Mouse (Mus musculus) lung, embryonic 16.5 days (tissue): Measurements from ENCODE around the gene Hpcal1. TPM values are rescaled to one million over a fixed set of nuclear protein-coding genes. Genes with fewer than 3 reads are reported as not detected.
A peak's percentile ranks its signal among the peaks of the same experiment; 100 is the strongest.

Experiments
- ATAC-seq: fragments of 200-750 bp; cut with Nextera tagmentation; 2 replicates; pipeline ENCODE4 v1.8.0; 2017; ENCODE audit warnings: low read depth, mild to moderate bottlenecking, moderate library complexity
- H3K27ac ChIP-seq: fragments of 300-500 bp; sonication (generic); 2 replicates; pipeline ENCODE4 v1.5.1; 2014; ENCODE audit warnings: mild to moderate bottlenecking, control low read depth, low read length
- H3K27me3 ChIP-seq: fragments of 300-500 bp; sonication (generic); 2 replicates; pipeline ENCODE4 v1.6.1; 2014; ENCODE audit warnings: low read depth, low read length, mixed read lengths; ENCODE audit not compliant: control insufficient read depth, insufficient read depth
- H3K36me3 ChIP-seq: fragments of 300-500 bp; sonication (generic); 2 replicates; pipeline ENCODE4 v1.6.1; 2014; ENCODE audit warnings: low read length; ENCODE audit not compliant: control insufficient read depth, insufficient read depth
- H3K4me1 ChIP-seq: fragments of 300-500 bp; sonication (generic); replicated peaks from 2 replicates; pipeline ENCODE4 v1.6.1; 2014; ENCODE audit warnings: low read length, mixed read lengths; ENCODE audit not compliant: control insufficient read depth, insufficient read depth
- H3K4me2 ChIP-seq: fragments of 300-500 bp; sonication (generic); 2 replicates; pipeline ENCODE4 v1.6.1; 2014; ENCODE audit warnings: low read depth, low read length, control low read depth
- H3K4me3 ChIP-seq: fragments of 300-500 bp; sonication (generic); 2 replicates; pipeline ENCODE4 v1.5.1; 2014; ENCODE audit warnings: mild to moderate bottlenecking, low read length, control low read depth
- H3K9ac ChIP-seq: fragments of 300-500 bp; sonication (generic); 2 replicates; pipeline ENCODE4 v1.6.1; 2014; ENCODE audit warnings: low read length, control low read depth
- H3K9me3 ChIP-seq: fragments of 300-500 bp; sonication (generic); 2 replicates; pipeline ENCODE4 v1.6.1; 2016; ENCODE audit warnings: low read length; ENCODE audit not compliant: control insufficient read depth
- WGBS: fragments of 180-500 bp; shearing (Covaris S2); extraction: QIAGEN DNeasy Blood & Tissue Kit; methylation state at CpG from one replicate; pipeline ENCODE4 v1.1.7; 2014; 5-methylcytosine and 5-hydroxymethylcytosine counted together
- polyA plus RNA-seq: library from polyadenylated mRNA; unstranded; fragments of >200 nt; fragmentation: Nextera tagmentation; extraction: Ambion mirVana; gene quantifications from 2 replicates; pipeline ENCODE4 v1.2.1, GENCODE M21; 2015

Gene Hpcal1
- polyA plus RNA-seq, 1 experiment from 2014 or later, result 94.5 TPM

DNA sequence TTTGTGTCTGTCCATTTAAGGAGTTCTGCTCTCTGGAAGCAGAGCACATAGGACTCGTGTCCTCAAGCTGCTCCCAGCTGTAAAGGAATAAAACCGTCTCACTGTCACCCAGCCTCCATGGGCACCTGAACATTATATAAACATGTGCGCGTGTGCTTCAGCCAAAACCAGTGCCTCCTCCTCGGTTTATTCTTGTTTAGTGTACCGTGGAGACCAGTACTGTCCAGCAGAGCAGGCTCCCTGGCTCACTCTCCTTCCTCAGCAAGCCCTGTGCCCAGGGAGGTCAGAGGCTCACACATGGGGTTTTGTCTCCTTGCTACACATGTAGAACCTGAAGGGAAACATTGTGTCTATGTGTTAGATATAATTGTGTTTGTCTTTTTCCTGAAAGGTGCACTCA lies 27.5 kb downstream of the Hpcal1 start:
- Histone ChIP-seq H3K4me2 (no peak overlapping the region), H3K27me3 (no peaks in the 10 kb centered on the region), H3K27ac (no peak overlapping the region), H3K4me1 (no peaks in the 10 kb centered on the region; the same call in 1 of the 2 replicates), H3K36me3 (no peaks in the 10 kb centered on the region), H3K9ac (no peak overlapping the region), H3K9me3 (no peaks in the 10 kb centered on the region), H3K4me3 (no peak overlapping the region)
- 45% methylated on average over 6 of the region's 6 CpGs for WGBS
- no peak for ATAC-seq

DNA sequence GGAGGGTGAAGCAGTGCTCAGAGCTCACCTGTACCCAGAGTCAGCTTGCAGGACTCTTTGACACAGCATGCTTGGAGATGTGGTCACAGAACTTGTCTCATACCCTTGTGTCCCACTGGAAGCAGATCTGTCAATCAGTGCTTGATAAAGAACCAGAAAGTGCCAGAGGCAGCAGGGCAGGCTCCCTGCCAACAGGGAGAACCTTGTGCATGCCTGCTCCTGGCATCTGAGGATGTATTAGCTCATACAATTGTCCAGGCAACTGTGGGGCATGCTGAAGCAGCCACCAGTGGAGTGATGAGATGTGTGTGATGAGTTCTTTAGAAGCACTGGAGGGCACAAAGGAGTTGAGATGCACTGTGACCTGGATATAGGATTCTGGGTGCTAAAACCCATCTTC lies 30.4 kb downstream of the Hpcal1 start:
- Histone ChIP-seq H3K27ac (no peak overlapping the region), H3K36me3 (no peaks in the 10 kb centered on the region), H3K4me1 (peaks cover 20% of the 10 kb centered on the region), H3K4me3 (no peak overlapping the region), H3K9me3 (no peaks in the 10 kb centered on the region), H3K27me3 (no peaks in the 10 kb centered on the region), H3K4me2 (no peak overlapping the region), H3K9ac (no peak overlapping the region)
- no peak for ATAC-seq

DNA sequence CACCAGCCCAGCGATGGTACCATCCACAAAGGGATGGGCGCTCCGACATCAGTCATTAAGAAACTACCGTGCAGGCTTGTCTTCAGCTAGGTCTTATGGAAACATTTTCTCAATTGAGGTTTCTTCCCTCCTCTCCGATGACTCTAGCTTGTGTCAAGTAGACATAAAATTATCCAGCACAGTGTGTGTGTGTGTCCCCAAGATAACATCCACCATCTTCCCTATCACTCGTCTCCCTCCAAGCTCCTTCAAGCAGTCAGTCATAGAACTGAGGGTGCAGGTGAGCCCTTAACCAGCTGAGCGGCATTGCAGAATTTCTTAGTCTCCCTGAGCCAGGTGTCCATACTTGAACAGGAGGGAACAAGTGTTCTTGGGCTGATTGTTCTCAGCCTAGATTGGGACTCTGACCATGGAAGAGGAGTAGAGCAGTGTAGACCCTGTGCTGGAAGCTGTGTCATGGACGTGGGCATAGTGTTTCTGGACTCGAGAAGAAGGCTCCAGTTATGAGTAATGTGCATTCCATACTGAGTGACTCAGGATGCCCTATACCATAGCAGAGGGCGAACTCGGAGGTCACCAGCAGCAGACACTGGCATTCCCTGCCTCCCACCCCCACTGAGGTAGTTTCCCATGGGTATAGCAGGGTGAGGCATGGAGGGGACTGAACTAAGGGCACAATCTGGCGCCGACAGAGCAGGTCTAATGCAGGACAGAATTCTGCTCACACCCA lies 32.0 kb downstream of the Hpcal1 start:
- H3K9ac ChIP-seq, result no peak overlapping the region
- no peak overlapping the region for H3K27ac ChIP-seq
- no peak for ATAC-seq
- H3K36me3 ChIP-seq, result no peaks in the 10 kb centered on the region
- peaks cover 35% of the 10 kb centered on the region for H3K4me1 ChIP-seq
- no peak overlapping the region for H3K4me3 ChIP-seq
- H3K27me3 ChIP-seq, result no peaks in the 10 kb centered on the region
- WGBS, result 91% methylated on average over 13 of the region's 13 CpGs
- no peak overlapping the region for H3K4me2 ChIP-seq
- no peaks in the 10 kb centered on the region for H3K9me3 ChIP-seq

DNA sequence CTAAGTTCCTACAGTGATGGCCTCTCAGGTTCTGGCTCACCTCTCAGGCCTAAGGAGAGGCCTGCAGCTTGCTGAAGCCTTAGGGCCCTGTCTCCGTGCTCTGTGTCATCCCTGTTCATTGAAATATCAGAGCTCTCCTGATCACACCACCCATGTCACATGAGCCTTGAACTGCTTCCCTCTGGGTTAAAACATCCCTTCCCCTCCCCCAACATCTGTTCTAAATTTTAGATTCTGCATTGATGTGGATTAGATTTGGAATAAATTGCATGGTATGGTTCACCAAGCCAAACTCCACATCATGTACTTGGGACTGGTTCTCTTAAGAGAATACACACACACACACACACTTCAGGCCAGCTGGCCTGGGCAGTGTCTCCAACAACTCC lies 32.5 kb downstream of the Hpcal1 start:
- no peaks in the 10 kb centered on the region for H3K27me3 ChIP-seq
- H3K9ac ChIP-seq, result no peak overlapping the region
- H3K4me3 ChIP-seq, result no peak overlapping the region
- H3K36me3 ChIP-seq, result no peaks in the 10 kb centered on the region
- H3K9me3 ChIP-seq, result no peaks in the 10 kb centered on the region
- H3K27ac ChIP-seq, result no peak overlapping the region
- WGBS, result 80% methylated on average over 1 of the region's 1 CpGs
- H3K4me2 ChIP-seq, result no peak overlapping the region
- no peak for ATAC-seq
- H3K4me1 ChIP-seq, result peaks cover 41% of the 10 kb centered on the region

DNA sequence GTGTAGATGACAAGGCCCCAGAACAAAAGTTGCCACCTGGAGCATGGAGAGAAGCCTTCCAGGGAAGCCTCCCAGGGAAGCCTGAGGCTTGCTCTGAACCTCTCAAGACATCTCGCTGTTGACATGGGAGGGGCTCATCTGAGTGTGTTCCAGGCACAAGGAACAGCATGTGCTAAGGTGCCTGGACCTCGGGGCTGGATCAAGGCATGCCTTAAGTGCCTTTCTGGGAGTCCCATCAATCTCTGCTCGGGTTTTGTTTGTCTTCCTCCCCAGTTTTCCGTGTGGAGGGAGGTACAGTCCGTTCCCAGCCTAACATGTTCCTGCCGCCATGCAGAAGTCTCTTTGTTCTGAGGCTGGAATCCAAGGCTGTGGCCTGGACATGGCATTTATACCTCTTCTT lies 33.3 kb downstream of the Hpcal1 start:
- peaks cover 49% of the 10 kb centered on the region for H3K4me1 ChIP-seq
- H3K27me3 ChIP-seq, result no peaks in the 10 kb centered on the region
- no peak overlapping the region for H3K4me3 ChIP-seq
- H3K36me3 ChIP-seq, result no peaks in the 10 kb centered on the region
- no peak overlapping the region for H3K4me2 ChIP-seq
- H3K9ac ChIP-seq, result no peak overlapping the region
- no peak for ATAC-seq
- H3K27ac ChIP-seq, result peak overlapping the region; percentile 83
- no peaks in the 10 kb centered on the region for H3K9me3 ChIP-seq
- 30% methylated on average over 6 of the region's 6 CpGs for WGBS

DNA sequence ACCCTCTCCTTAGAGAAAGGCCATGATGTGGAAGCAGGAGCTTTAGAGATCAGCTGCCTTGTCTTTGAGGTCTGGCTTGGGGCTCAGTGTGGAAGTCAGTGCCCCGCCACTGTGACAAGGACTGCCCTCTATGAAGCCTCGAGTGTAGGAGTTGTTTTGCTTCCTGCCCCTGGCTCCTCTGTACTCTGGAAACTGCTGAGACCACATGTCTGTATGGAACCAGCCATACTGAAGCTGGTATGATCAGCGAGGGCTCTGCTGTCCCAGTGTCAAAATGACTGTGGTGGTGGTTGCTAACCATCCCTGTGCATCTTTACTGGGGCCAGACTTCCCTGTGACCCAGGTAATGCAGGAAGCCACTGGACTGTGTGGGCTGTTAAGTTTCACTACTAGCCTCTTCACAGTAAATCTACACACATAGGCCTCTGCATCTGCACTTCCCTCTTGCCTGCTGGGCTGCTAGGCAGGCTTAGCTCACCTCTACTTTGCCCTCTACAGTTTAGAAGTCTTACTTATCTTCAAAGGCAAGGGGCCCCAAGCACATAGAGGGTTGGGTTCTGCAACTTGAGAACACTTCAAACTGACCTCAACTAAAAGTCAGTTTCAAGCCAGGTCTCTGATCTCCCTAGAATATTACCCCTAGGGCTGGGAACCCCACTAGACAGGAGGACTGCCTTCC lies 33.9 kb downstream of the Hpcal1 start:
- no peaks in the 10 kb centered on the region for H3K27me3 ChIP-seq
- peaks cover 54% of the 10 kb centered on the region for H3K4me1 ChIP-seq
- H3K27ac ChIP-seq, result peak overlapping the region; percentile 83
- no peak overlapping the region for H3K4me3 ChIP-seq
- peak; percentile 43 for ATAC-seq
- WGBS, result 46% methylated on average over 3 of the region's 3 CpGs
- H3K9ac ChIP-seq, result no peak overlapping the region
- no peak overlapping the region for H3K4me2 ChIP-seq
- no peaks in the 10 kb centered on the region for H3K9me3 ChIP-seq
- no peaks in the 10 kb centered on the region for H3K36me3 ChIP-seq

DNA sequence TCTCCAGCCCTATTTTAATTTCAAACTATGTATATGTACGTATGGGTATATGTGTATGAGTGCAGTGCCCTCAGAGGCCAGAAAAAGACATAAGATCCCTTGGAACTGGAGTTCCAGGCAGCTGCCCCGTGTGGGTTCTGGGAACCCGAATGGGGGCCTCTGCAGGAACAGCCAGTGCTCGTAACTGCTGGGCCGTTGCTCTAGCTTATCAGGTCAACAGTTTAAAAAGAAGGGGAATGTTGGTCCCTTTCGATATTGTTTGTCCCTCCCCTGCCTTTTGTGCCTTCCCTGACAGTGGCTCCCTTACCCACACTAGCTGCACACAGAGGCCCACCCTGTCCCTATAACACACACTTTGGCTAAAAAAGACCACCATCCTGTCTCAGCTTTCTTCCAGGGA lies 34.9 kb downstream of the Hpcal1 start:
- H3K4me1 ChIP-seq, result peaks cover 56% of the 10 kb centered on the region
- peak overlapping the region; percentile 18; the same call in 1 of the 2 replicates for H3K9ac ChIP-seq
- 37% methylated on average over 6 of the region's 6 CpGs for WGBS
- no peak for ATAC-seq
- peak overlapping the region; percentile 1; the same call in 1 of the 2 replicates for H3K27ac ChIP-seq
- no peaks in the 10 kb centered on the region for H3K9me3 ChIP-seq
- no peak overlapping the region for H3K4me3 ChIP-seq
- H3K27me3 ChIP-seq, result no peaks in the 10 kb centered on the region
- H3K36me3 ChIP-seq, result no peaks in the 10 kb centered on the region
- H3K4me2 ChIP-seq, result no peak overlapping the region

DNA sequence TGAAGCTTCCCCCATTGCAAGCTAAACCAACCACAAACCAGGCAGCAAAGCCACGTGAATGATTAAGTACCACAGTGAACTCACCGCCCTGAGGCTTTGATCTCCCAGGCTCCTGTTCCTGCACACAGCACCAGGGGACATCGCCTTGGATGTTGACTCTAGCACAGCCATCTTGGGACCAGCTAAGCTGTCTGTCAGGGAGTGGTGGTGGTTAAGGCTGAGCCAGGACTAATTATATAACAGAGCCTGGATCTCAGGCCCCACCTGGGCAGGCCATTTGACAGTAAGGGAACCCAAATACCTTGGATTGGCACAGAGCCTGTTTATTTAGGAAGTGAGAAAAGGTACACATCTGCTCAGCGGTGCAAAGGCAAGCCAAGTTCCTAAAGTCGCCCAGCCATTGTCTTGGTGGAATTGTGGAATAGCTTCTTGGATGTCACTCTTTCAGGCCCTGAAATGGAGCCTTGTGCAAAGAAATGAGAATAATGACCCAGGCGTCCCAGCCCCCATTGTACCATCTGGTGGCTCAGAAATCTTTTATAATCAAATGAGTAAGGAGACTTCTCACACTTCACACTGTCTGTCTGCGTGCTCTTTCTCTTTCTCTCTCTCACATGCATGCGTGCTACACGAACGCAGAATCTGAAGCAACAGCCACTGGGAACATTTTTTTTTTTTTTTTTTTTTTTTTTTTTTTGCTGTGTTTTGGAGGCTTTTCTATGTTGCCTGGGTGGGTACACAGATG lies 36.1 kb downstream of the Hpcal1 start:
- H3K4me2 ChIP-seq, result no peak overlapping the region
- H3K4me1 ChIP-seq, result peaks cover 64% of the 10 kb centered on the region
- ATAC-seq, result no peak

DNA sequence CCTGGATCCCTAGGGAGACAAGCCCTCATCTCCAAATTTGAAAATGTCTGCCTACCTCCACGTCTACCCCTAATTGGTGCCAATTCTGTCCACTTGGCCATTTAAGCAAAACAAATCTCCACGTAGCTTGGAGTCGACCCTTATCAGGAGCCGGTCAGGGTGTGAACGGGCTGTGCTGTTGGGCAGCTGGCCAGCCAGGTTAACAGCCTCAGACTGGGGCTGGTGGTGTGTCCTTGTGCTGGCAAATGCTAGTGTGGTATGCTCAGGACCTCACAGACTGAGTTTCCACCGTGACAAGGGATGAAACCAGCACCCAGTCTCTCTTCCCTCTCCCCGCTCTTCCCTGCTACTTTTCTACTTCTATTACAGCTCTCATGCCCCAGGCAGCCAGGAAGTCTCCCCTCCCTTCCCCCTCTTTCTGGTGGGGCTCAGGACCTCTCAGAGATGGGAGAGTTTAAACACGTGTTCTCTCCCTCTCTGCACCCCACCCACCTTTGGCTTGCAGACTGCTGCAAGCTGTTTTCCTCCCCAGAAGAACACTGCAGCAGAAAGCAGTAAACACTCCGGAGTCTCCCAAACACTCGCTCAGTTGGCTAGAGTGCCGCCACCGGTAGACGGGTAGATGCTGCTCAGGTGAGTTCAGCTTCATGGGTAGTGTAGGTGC lies 37.2 kb downstream of the Hpcal1 start:
- H3K27me3 ChIP-seq, result no peaks in the 10 kb centered on the region
- ATAC-seq, result peak; percentile 54
- peaks cover 72% of the 10 kb centered on the region for H3K4me1 ChIP-seq
- H3K36me3 ChIP-seq, result no peaks in the 10 kb centered on the region
- no peak overlapping the region for H3K4me3 ChIP-seq
- peak overlapping the region; percentile 84 for H3K27ac ChIP-seq
- peak overlapping the region; percentile 48 for H3K9ac ChIP-seq
- peak overlapping the region; percentile 38 for H3K4me2 ChIP-seq
- WGBS, result 26% methylated on average over 13 of the region's 13 CpGs
- H3K9me3 ChIP-seq, result no peaks in the 10 kb centered on the region

More for the DNA sequence above, 36.1 kb downstream of the Hpcal1 start:
- Histone ChIP-seq H3K9me3 (no peaks in the 10 kb centered on the region), H3K36me3 (no peaks in the 10 kb centered on the region), H3K9ac (no peak overlapping the region), H3K4me3 (no peak overlapping the region), H3K27me3 (no peaks in the 10 kb centered on the region), H3K27ac (peak overlapping the region; percentile 65)
- WGBS, result 59% methylated on average over 10 of the region's 10 CpGs
